Mouse (Mus musculus): ENCODE measurements around the gene Pdzd9.

The Pdzd9 gene

GRCm38 (mm10) chr7:120635821-120636220 is 34.3 kb downstream of the Pdzd9 start:
- no peak for DNase-seq (ENCODE audit: low spot score in 2 of 2)

- DNase-seq (ENCODE audit: low spot score in 2 of 2) = no peak
Observed at GRCm38 (mm10) chr7:120635362-120635781, 34.8 kb downstream of the Pdzd9 start.

- peak; percentile 69 to 84 for DNase-seq (ENCODE audit: low spot score in 2 of 2)
Observed at GRCm38 (mm10) chr7:120634711-120635361, 35.3 kb downstream of the Pdzd9 start, which contains the start of gene Uqcrc2. Gene Uqcrc2, plus strand, starts transcription at chr7:120635176.

- no peak for DNase-seq (ENCODE audit: low spot score in 2 of 2)
Observed at GRCm38 (mm10) chr7:120634301-120634700, 35.8 kb downstream of the Pdzd9 start.

- no peak for DNase-seq (ENCODE audit: low spot score in 2 of 2)
Observed at GRCm38 (mm10) chr7:120632518-120632917, 37.6 kb downstream of the Pdzd9 start.

GRCm38 (mm10) chr7:120620841-120621240 is 49.3 kb downstream of the Pdzd9 start:
- no peak for DNase-seq (ENCODE audit: low spot score in 2 of 2)

- DNase-seq (ENCODE audit: low spot score in 2 of 2) = no peak
Observed at GRCm38 (mm10) chr7:120620075-120620771, 49.9 kb downstream of the Pdzd9 start.

Measured in frontal cortex, postnatal 10 days (tissue).